Mouse (Mus musculus): ENCODE results near the gene H2al1m. TPM values are rescaled to one million over a fixed set of nuclear protein-coding genes. Genes with fewer than 3 reads are reported as not detected.
"Not testable (repeated sequence)": the region's sequence is repeated elsewhere in the genome, so short reads cannot be mapped to it uniquely, and the experiment has no call there.

H2al1m gene
- polyA plus RNA-seq, 1 experiment from 2014 or later: not detected

DNA sequence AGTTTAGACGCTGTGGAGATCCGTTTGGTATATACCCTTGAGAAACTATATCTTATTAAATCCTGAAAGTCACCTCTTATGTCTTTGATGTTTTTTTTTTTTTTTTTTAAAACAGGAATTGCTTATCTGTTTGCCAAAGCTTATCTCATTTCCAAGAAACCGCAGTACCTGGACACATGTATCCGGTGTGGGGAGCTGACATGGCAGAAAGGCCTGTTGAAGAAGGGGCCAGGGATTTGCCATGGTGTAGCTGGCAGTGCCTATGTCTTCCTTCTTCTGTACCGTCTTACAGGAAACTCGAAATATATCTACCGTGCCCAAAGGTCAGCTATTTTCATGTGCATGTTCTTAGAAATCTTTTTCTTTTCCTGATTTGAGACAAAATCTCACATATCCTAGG, 25.7 kb upstream of the H2al1m start:
- Histone ChIP-seq H3K9ac (ENCODE audit: low read length) (no peak overlapping the region), H3K4me1 (ENCODE audit: control insufficient read depth, insufficient read depth, low read length) (no peaks in the 10 kb centered on the region), H3K4me3 (ENCODE audit: low read depth, low read length) (no peak overlapping the region), H3K4me2 (ENCODE audit: low read depth, severe bottlenecking) (no peak overlapping the region), H3K9me3 (ENCODE audit: control insufficient read depth, low read length) (no peaks in the 10 kb centered on the region), H3K36me3 (ENCODE audit: control insufficient read depth, insufficient read depth, low read length) (no peaks in the 10 kb centered on the region), H3K27me3 (ENCODE audit: control insufficient read depth, insufficient read depth, low read length) (no peaks in the 10 kb centered on the region), H3K27ac (replicated peaks; ENCODE audit: low read depth, low read length) (no peak overlapping the region)
- ATAC-seq (ENCODE audit: insufficient number of reproducible peaks, low FRiP score, low TSS enrichment, low read depth) (no peak), DNase-seq (ENCODE audit: low spot score) (no peak)
- WGBS: 92% methylated on average over 7 of the region's 7 CpGs

DNA sequence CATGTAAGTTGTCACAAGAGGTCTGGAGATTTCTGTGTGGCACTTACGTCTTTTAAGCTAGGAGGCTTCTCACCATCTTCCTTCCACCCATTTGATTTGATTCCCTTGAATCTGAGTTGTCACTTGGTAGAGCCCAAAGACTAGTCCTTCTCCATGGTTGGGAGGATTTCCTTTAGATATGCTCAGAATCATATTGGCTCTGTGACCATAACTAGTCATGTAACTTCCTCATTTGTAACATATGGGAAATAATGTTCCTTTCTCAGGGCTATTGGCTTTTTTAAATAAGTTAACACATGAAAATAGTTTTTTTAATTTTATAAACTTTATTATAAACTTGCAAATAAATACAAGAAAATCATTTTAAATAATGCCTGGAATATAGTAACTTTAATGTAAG, 24.3 kb upstream of the H2al1m start:
- no peak for ATAC-seq (ENCODE audit: insufficient number of reproducible peaks, low FRiP score, low TSS enrichment, low read depth)
- WGBS: 84% methylated on average over 1 of the region's 1 CpGs
- Histone ChIP-seq H3K27me3 (ENCODE audit: control insufficient read depth, insufficient read depth, low read length) (no peaks in the 10 kb centered on the region), H3K9me3 (ENCODE audit: control insufficient read depth, low read length) (no peaks in the 10 kb centered on the region), H3K4me1 (ENCODE audit: control insufficient read depth, insufficient read depth, low read length) (no peaks in the 10 kb centered on the region), H3K4me3 (ENCODE audit: low read depth, low read length) (no peak overlapping the region), H3K36me3 (ENCODE audit: control insufficient read depth, insufficient read depth, low read length) (no peaks in the 10 kb centered on the region), H3K9ac (ENCODE audit: low read length) (no peak overlapping the region), H3K27ac (replicated peaks; ENCODE audit: low read depth, low read length) (no peak overlapping the region), H3K4me2 (ENCODE audit: low read depth, severe bottlenecking) (no peak overlapping the region)
- DNase-seq (ENCODE audit: low spot score): no peak

DNA sequence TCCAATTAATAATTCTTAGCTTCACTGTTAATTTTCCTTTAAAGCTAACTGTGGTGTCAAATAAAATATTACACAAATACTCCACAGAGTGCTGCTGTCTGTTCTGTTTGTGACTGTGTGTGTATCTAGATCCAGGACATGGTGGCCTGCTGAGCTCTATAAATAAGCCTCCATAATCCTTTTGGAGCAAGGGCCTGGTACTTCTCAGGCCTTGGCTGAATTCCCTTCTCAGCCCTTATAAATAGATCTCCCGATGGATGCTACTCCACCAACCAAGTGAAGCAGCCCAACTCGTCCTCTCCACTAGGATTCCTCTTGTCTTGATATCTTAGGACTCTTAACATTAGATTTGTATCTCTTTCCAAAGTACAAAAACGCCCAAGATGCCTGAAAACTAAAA, 12.5 kb upstream of the H2al1m start:
- DNase-seq (ENCODE audit: low spot score): no peak
- WGBS: 76% methylated on average over 3 of the region's 3 CpGs
- Histone ChIP-seq H3K27ac (replicated peaks; ENCODE audit: low read depth, low read length) (no peak overlapping the region), H3K4me2 (ENCODE audit: low read depth, severe bottlenecking) (no peak overlapping the region), H3K27me3 (ENCODE audit: control insufficient read depth, insufficient read depth, low read length) (0 out of 2 replicates have a peak, but pooled peaks cover 3% of the 10 kb centered on the region), H3K9ac (ENCODE audit: low read length) (no peak overlapping the region), H3K4me3 (ENCODE audit: low read depth, low read length) (no peak overlapping the region), H3K4me1 (ENCODE audit: control insufficient read depth, insufficient read depth, low read length) (no peaks in the 10 kb centered on the region), H3K36me3 (ENCODE audit: control insufficient read depth, insufficient read depth, low read length) (no peaks in the 10 kb centered on the region), H3K9me3 (ENCODE audit: control insufficient read depth, low read length) (no peaks in the 10 kb centered on the region)
- no peak for ATAC-seq (ENCODE audit: insufficient number of reproducible peaks, low FRiP score, low TSS enrichment, low read depth)

DNA sequence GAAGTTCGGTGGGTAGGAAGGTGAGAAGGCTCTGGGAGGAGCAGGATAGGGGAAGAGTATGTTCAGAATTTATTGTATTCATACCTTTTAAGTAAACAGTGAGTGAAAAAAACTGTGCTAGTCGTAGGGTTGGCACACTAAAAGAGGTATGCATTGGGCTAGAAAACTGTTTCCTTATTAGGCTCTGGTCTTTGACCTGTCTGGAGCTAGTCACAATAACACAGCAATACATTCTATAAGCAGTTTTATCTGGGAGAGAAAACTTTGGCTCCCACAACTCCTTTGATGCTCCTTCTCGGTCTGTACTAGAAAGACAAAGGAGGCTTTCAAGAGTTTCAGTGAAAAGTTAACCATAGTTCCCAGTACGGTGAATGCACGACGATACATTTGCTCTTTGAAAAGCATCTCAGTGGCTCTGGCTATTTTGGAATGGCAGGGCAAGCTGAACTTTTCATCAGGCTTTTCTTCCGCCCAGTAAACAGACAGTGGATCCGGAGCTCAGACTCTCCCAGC, 11.6 kb upstream of the H2al1m start:
- 32% methylated on average over 8 of the region's 8 CpGs for WGBS
- H3K9ac ChIP-seq (ENCODE audit: low read length): peak overlapping the region; percentile 7; the same call in 1 of the 2 replicates
- H3K4me1 ChIP-seq (ENCODE audit: control insufficient read depth, insufficient read depth, low read length): no peaks in the 10 kb centered on the region
- DNase-seq (ENCODE audit: low spot score) (no peak), ATAC-seq (ENCODE audit: insufficient number of reproducible peaks, low FRiP score, low TSS enrichment, low read depth) (no peak)
- H3K27me3 ChIP-seq (ENCODE audit: control insufficient read depth, insufficient read depth, low read length): 0 out of 2 replicates have a peak, but pooled peaks cover 3% of the 10 kb centered on the region
- H3K4me2 ChIP-seq (ENCODE audit: low read depth, severe bottlenecking): peak overlapping the region; percentile 25; the same call in 1 of the 2 replicates
- H3K27ac ChIP-seq (replicated peaks; ENCODE audit: low read depth, low read length): no peak overlapping the region
- H3K9me3 ChIP-seq (ENCODE audit: control insufficient read depth, low read length): no peaks in the 10 kb centered on the region
- peak overlapping the region; percentile 45 for H3K4me3 ChIP-seq (ENCODE audit: low read depth, low read length)
- no peaks in the 10 kb centered on the region for H3K36me3 ChIP-seq (ENCODE audit: control insufficient read depth, insufficient read depth, low read length)

DNA sequence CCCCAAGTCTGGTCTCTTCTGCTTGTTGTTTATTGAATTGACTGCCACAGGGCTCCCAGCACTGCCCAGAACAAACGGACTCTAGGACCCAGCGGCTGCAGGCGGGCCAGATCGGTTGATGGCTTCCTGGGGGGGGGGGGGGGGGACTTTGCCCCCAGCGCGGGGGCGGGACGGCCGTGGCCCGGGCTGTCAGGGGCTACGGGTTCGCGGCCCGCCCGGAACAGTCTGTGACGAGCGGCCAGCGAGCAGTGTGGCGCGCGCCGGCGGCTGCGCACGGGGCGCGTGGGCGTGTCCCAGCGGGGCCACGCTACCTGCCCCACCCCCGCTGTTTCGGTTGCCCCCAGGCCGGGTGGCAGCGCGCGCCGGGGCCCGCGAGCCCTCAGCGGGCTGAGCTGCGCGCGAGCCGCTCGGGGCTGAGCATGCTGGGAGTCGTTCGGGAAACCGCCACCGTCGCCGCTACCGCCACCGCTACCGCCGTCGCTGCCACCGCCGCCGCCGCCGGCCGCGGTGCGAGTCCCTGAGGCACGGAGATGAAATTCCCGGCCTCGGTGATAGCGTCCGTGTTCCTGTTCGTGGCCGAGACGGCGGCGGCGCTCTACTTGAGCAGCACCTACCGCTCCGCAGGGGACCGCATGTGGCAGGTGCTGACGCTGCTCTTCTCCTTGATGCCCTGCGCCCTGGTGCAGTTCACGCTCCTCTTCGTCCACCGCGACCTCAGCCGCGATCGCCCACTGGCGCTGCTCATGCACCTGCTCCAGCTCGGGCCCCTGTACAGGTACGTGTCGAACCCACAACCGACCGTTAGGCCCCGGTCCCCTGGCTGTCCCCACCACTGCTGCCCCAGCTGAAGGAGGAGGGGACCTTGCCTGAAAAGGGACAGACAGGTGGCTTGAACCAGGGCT, 10.9 kb upstream of the H2al1m start, which contains the start of gene Xk:
Gene Xk, plus strand, starts transcription at position 297 of the 902 bp plus-strand sequence.
- Histone ChIP-seq H3K27me3 (ENCODE audit: control insufficient read depth, insufficient read depth, low read length) (0 out of 2 replicates have a peak, but pooled peaks cover 3% of the 10 kb centered on the region), H3K4me3 (ENCODE audit: low read depth, low read length) (peak within 1 kb of the TSS; percentile 45), H3K36me3 (ENCODE audit: control insufficient read depth, insufficient read depth, low read length) (no peaks in the 10 kb centered on the region), H3K9me3 (ENCODE audit: control insufficient read depth, low read length) (no peaks in the 10 kb centered on the region), H3K9ac (ENCODE audit: low read length) (peak within 1 kb of the TSS; percentile 22), H3K4me1 (ENCODE audit: control insufficient read depth, insufficient read depth, low read length) (no peaks in the 10 kb centered on the region), H3K4me2 (ENCODE audit: low read depth, severe bottlenecking) (peak within 1 kb of the TSS; percentile 46), H3K27ac (replicated peaks; ENCODE audit: low read depth, low read length) (no peak within 1 kb of the TSS)
- WGBS: 8% methylated on average over 70 of the region's 94 CpGs
- peak; percentile 72 for ATAC-seq (ENCODE audit: insufficient number of reproducible peaks, low FRiP score, low TSS enrichment, low read depth)
- DNase-seq (ENCODE audit: low spot score): peak; percentile 65

DNA sequence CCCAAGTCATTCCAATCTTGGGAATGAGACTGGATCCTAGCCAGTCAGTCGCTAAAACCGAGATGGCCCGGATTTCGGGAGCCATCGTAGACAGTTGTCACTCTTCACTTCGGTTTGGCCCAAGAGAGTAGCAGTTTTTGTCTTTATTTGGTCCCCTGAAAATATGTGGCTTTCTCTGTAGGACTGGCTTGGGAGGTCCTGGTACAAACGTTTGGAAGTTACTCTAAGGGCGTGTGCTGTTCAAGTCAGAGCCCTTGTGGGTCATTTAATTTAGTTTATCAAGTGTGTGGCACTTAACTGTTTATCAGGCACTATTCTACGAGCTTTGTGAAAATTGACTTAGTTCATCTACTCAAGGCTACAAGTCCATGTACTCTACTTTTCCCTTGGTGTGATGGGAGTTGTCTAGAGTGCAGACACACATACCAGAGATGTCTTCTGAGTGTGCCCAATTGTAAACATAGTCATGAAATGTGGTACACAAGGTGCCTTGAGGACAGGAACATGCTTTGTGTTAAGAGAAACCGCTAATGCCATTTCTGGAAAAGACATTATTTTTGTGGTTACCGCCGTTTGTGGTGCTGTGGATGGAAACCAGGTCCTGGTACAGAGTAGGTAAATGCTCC, 10.1 kb upstream of the H2al1m start:
- Histone ChIP-seq H3K4me1 (ENCODE audit: control insufficient read depth, insufficient read depth, low read length) (no peaks in the 10 kb centered on the region), H3K4me2 (ENCODE audit: low read depth, severe bottlenecking) (peak overlapping the region; percentile 46; the same call in 1 of the 2 replicates), H3K27me3 (ENCODE audit: control insufficient read depth, insufficient read depth, low read length) (0 out of 2 replicates have a peak, but pooled peaks cover 3% of the 10 kb centered on the region), H3K9me3 (ENCODE audit: control insufficient read depth, low read length) (no peaks in the 10 kb centered on the region), H3K9ac (ENCODE audit: low read length) (no peak overlapping the region), H3K27ac (replicated peaks; ENCODE audit: low read depth, low read length) (no peak overlapping the region), H3K4me3 (ENCODE audit: low read depth, low read length) (peak overlapping the region; percentile 45; the same call in 1 of the 2 replicates), H3K36me3 (ENCODE audit: control insufficient read depth, insufficient read depth, low read length) (no peaks in the 10 kb centered on the region)
- ATAC-seq (ENCODE audit: insufficient number of reproducible peaks, low FRiP score, low TSS enrichment, low read depth) (no peak), DNase-seq (ENCODE audit: low spot score) (peak; percentile 21)
- WGBS: 60% methylated on average over 12 of the region's 12 CpGs

DNA sequence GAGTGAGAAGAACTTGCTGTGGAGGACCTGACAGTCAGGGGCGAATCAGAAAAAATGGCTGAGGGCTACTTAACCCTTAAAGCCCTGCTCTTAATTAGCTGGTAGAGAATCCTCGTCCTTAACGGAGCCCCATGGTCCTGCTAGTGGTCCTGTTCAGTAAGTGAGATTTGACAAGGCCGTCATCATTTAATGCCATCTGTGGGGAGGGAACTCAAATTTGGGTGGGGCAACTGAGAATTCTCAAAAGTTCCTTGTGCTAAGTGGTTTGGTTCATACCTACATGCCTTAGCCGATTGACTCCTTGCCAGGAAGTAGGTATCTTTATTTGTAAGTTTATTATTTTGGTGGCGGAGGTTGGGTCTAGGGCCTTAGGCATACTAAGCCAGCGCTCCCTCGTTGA, 9.2 kb upstream of the H2al1m start:
- H3K4me3 ChIP-seq (ENCODE audit: low read depth, low read length): no peak overlapping the region
- H3K9me3 ChIP-seq (ENCODE audit: control insufficient read depth, low read length): no peaks in the 10 kb centered on the region
- 0 out of 2 replicates have a peak, but pooled peaks cover 3% of the 10 kb centered on the region for H3K27me3 ChIP-seq (ENCODE audit: control insufficient read depth, insufficient read depth, low read length)
- no peak overlapping the region for H3K27ac ChIP-seq (replicated peaks; ENCODE audit: low read depth, low read length)
- no peak overlapping the region for H3K4me2 ChIP-seq (ENCODE audit: low read depth, severe bottlenecking)
- no peak overlapping the region for H3K9ac ChIP-seq (ENCODE audit: low read length)
- ATAC-seq (ENCODE audit: insufficient number of reproducible peaks, low FRiP score, low TSS enrichment, low read depth) (no peak), DNase-seq (ENCODE audit: low spot score) (no peak)
- no peaks in the 10 kb centered on the region for H3K36me3 ChIP-seq (ENCODE audit: control insufficient read depth, insufficient read depth, low read length)
- no peaks in the 10 kb centered on the region for H3K4me1 ChIP-seq (ENCODE audit: control insufficient read depth, insufficient read depth, low read length)
- WGBS: 63% methylated on average over 8 of the region's 8 CpGs

DNA sequence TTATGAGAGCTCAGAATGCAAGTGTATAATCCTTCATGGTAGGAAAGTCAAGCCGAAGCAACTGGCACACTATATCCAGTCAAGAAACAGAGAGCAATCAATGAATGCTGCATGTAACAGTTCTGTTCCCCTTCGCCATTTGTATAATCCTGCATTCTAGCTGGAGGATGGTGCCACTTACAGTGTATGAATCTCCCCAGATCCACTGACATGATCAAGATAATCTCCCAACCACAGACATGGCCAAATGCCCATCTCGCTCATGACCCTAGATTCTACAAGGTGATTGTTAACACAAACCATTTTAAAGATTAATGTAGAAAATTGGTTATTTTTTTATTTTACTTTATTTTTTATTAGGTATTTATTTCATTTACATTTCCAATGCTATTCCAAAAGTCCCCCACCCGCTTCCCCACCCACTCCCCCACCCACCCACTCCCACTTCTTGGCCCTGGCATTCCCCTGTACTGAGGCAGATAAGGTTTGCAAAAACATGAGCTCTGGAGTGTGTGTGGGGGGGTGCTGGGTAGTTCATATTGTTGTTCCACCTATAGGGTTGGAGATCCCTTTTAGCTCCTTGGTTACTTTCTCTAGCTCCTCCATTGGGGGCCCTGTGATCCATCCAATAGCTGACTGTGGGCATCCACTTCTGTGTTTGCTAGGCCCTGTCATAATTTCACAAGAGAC, 9.7 kb downstream of the H2al1m start:
- not testable (repeated sequence) for H3K9me3 ChIP-seq (ENCODE audit: control insufficient read depth, low read length); H3K9ac ChIP-seq (ENCODE audit: low read length); H3K36me3 ChIP-seq (ENCODE audit: control insufficient read depth, insufficient read depth, low read length); H3K4me2 ChIP-seq (ENCODE audit: low read depth, severe bottlenecking); H3K4me1 ChIP-seq (ENCODE audit: control insufficient read depth, insufficient read depth, low read length); ATAC-seq (ENCODE audit: insufficient number of reproducible peaks, low FRiP score, low TSS enrichment, low read depth); DNase-seq (ENCODE audit: low spot score); H3K27me3 ChIP-seq (ENCODE audit: control insufficient read depth, insufficient read depth, low read length); H3K4me3 ChIP-seq (ENCODE audit: low read depth, low read length); H3K27ac ChIP-seq (replicated peaks; ENCODE audit: low read depth, low read length)
- WGBS: 91% methylated on average over 3 of the region's 4 CpGs
